Mouse (Mus musculus): ENCODE results near the gene Slc35c2. TPM values are rescaled to one million over a fixed set of nuclear protein-coding genes. Genes with fewer than 3 reads are reported as not detected.
A peak's percentile ranks its signal among the peaks of the same experiment; 100 is the strongest.

The Slc35c2 gene
- total RNA-seq (2014; rRNA removed) (13.5 and 17.2 TPM in 2 replicates), polyA plus RNA-seq (2012; rRNA removed) (42.4 and 52.1 TPM in 2 replicates)

DNA sequence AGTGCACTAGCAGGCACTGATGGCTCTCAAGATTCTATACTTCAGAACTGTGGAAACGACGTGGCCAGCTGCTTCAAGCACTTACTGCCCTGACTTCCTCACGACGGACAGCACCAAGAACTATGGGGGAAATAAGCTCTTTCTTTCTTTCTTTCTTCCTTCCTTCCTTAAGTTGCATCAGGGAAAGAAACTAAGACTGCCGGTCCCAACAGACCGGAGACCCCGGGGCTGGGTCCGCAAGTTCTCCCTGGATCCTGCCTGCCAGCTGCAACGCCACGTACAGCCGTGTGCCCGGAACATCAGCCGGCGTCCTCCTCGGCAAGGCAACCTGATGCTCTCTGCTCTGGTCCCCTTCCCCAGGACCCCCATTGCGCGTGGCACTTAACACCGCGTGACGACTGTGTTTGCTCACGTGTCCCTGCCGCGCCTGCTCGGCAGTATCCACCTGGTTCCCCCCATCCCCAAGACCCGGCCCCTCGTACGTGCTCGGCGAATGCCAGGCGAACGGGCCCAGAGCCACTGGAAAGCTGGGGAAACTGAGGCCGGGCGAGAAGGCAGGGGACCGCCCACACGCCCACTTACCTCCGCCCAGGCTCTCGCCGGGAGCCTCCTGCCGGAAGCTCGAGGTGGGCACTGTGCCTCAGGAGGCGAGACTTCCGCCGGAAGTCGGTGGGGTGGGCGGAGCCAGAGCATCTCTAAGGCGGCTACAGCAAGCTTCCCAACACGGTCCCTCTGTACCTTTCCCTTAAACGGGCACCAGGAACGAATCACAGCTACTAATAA, at the start of gene Slc35c2:
Gene Slc35c2 (minus strand): TSS at position 668 of the 783 bp plus-strand sequence.
- peak; percentile 75 for DNase-seq (ENCODE audit: extremely low read depth, low read depth, low spot score)
- WGBS, result under 1% methylated on average over 49 of the region's 49 CpGs
- Histone ChIP-seq H3K4me3 (ENCODE audit: insufficient read depth, low read depth, low read length) (peak within 1 kb of the TSS; percentile 78), H3K4me1 (ENCODE audit: control insufficient read depth, insufficient read depth, low read length) (peaks cover 14% of the 10 kb centered on the region; the same call in 1 of the 2 replicates), H3K79me2 (ENCODE audit: control insufficient read depth, insufficient read depth, low read length) (0 out of 2 replicates have a peak, but pooled peaks cover 3% of the 10 kb centered on the region), H3K27me3 (ENCODE audit: control insufficient read depth, insufficient read depth, low read length) (no peaks in the 10 kb centered on the region), H3K27ac (replicated peaks; ENCODE audit: insufficient read depth, low read depth, low read length) (peak within 1 kb of the TSS; percentile 22; the same call in 1 of the 2 replicates), H3K36me3 (ENCODE audit: control insufficient read depth, insufficient read depth, low read length) (no peaks in the 10 kb centered on the region), H3K9ac (ENCODE audit: low read depth, low read length) (peak within 1 kb of the TSS; percentile 82)
- TF ChIP-seq POLR2A (IDR thresholded peaks at IDR 0.05; ENCODE audit: extremely low read depth, insufficient read depth, low read length) (peak; percentile 15; the same call in 1 of the 2 replicates), CTCF (IDR thresholded peaks at IDR 0.05; ENCODE audit: low read depth, low read length) (no peak)

- 43% methylated on average over 3 of the region's 3 CpGs for WGBS
- no peaks in the 10 kb centered on the region for H3K4me1 ChIP-seq (ENCODE audit: control insufficient read depth, insufficient read depth, low read length)
- no peaks in the 10 kb centered on the region for H3K36me3 ChIP-seq (ENCODE audit: control insufficient read depth, insufficient read depth, low read length)
- no peak overlapping the region for H3K9ac ChIP-seq (ENCODE audit: low read depth, low read length)
- no peak overlapping the region for H3K4me3 ChIP-seq (ENCODE audit: insufficient read depth, low read depth, low read length)
- TF ChIP-seq CTCF (IDR thresholded peaks at IDR 0.05; ENCODE audit: low read depth, low read length) (peak; percentile 77), POLR2A (IDR thresholded peaks at IDR 0.05; ENCODE audit: extremely low read depth, insufficient read depth, low read length) (no peak)
- H3K27ac ChIP-seq (replicated peaks; ENCODE audit: insufficient read depth, low read depth, low read length), result no peak overlapping the region
- no peaks in the 10 kb centered on the region for H3K79me2 ChIP-seq (ENCODE audit: control insufficient read depth, insufficient read depth, low read length)
- H3K27me3 ChIP-seq (ENCODE audit: control insufficient read depth, insufficient read depth, low read length), result no peaks in the 10 kb centered on the region
- DNase-seq (ENCODE audit: extremely low read depth, low read depth, low spot score), result peak; percentile 49
Measured at GRCm38 (mm10) chr2:165337191-165337590, 49.5 kb upstream of the Slc35c2 start.

GRCm38 (mm10) chr2:165332610-165333210, 45.0 kb upstream of the Slc35c2 start:
- WGBS, result 66% methylated on average over 14 of the region's 14 CpGs

DNA sequence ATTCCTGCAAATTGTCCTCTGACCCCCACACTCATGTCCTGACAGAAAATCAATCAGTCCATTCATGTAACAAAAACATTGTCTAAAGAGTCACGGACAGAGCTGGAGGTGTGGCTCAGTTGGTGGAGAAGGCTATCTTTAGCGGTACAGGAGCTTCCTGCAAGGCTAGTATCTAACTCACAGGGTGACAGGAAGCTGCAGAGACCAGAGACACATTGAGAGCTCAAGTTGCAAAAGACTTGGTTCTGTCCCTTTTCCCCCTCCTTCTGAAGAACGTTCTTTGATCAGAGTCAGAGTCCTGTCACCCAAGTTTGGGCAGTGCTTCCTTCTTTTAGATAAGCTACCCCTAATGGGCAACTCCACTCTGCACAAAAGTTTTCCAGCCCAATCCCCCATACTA, 42.0 kb upstream of the Slc35c2 start:
- H3K4me1 ChIP-seq (ENCODE audit: control insufficient read depth, insufficient read depth, low read length), result peaks cover 10% of the 10 kb centered on the region; the same call in 1 of the 2 replicates
- H3K27ac ChIP-seq (replicated peaks; ENCODE audit: insufficient read depth, low read depth, low read length), result no peak overlapping the region
- TF ChIP-seq POLR2A (IDR thresholded peaks at IDR 0.05; ENCODE audit: extremely low read depth, insufficient read depth, low read length) (no peak), CTCF (IDR thresholded peaks at IDR 0.05; ENCODE audit: low read depth, low read length) (no peak)
- no peaks in the 10 kb centered on the region for H3K36me3 ChIP-seq (ENCODE audit: control insufficient read depth, insufficient read depth, low read length)
- no peak for DNase-seq (ENCODE audit: extremely low read depth, low read depth, low spot score)
- H3K79me2 ChIP-seq (ENCODE audit: control insufficient read depth, insufficient read depth, low read length), result peaks cover 13% of the 10 kb centered on the region; the same call in 1 of the 2 replicates
- H3K4me3 ChIP-seq (ENCODE audit: insufficient read depth, low read depth, low read length), result no peak overlapping the region
- H3K9ac ChIP-seq (ENCODE audit: low read depth, low read length), result no peak overlapping the region
- H3K27me3 ChIP-seq (ENCODE audit: control insufficient read depth, insufficient read depth, low read length), result no peaks in the 10 kb centered on the region
- WGBS, result 12% methylated on average over 3 of the region's 3 CpGs

More at GRCm38 (mm10) chr2:165332610-165333210, 45.0 kb upstream of the Slc35c2 start:
- TF ChIP-seq POLR2A (IDR thresholded peaks at IDR 0.05; ENCODE audit: extremely low read depth, insufficient read depth, low read length) (no peak), CTCF (IDR thresholded peaks at IDR 0.05; ENCODE audit: low read depth, low read length) (no peak)
- no peak overlapping the region; the same call in 1 of the 2 replicates for H3K4me3 ChIP-seq (ENCODE audit: insufficient read depth, low read depth, low read length)
- no peak overlapping the region for H3K9ac ChIP-seq (ENCODE audit: low read depth, low read length)
- H3K36me3 ChIP-seq (ENCODE audit: control insufficient read depth, insufficient read depth, low read length), result no peaks in the 10 kb centered on the region
- H3K27ac ChIP-seq (replicated peaks; ENCODE audit: insufficient read depth, low read depth, low read length), result no peak overlapping the region
- H3K27me3 ChIP-seq (ENCODE audit: control insufficient read depth, insufficient read depth, low read length), result no peaks in the 10 kb centered on the region
- no peaks in the 10 kb centered on the region for H3K4me1 ChIP-seq (ENCODE audit: control insufficient read depth, insufficient read depth, low read length)
- no peaks in the 10 kb centered on the region for H3K79me2 ChIP-seq (ENCODE audit: control insufficient read depth, insufficient read depth, low read length)
- peak; percentile 40 for DNase-seq (ENCODE audit: extremely low read depth, low read depth, low spot score)

DNA sequence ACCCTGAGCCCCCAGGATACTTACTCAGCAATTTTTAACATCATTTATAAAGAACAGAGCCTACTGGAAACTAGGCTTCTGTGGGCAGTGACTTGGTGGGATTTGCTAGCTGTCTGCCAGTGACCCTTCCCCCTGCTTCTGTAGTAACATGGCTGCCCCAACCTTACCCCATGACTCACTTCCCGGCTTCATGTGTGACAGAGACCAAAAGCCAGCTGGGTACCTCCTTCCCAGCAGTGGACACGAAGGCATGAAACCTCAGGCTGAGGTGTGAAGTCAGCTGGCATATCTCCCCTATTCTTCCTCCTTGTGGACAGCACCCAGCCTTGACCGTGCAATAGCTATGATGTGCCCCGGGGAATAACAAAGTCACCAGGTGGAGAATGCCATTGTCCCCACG, 41.1 kb upstream of the Slc35c2 start:
- TF ChIP-seq CTCF (IDR thresholded peaks at IDR 0.05; ENCODE audit: low read depth, low read length) (no peak), POLR2A (IDR thresholded peaks at IDR 0.05; ENCODE audit: extremely low read depth, insufficient read depth, low read length) (no peak)
- Histone ChIP-seq H3K4me1 (ENCODE audit: control insufficient read depth, insufficient read depth, low read length) (peaks cover 10% of the 10 kb centered on the region; the same call in 1 of the 2 replicates), H3K4me3 (ENCODE audit: insufficient read depth, low read depth, low read length) (no peak overlapping the region), H3K9ac (ENCODE audit: low read depth, low read length) (no peak overlapping the region), H3K27ac (replicated peaks; ENCODE audit: insufficient read depth, low read depth, low read length) (no peak overlapping the region), H3K79me2 (ENCODE audit: control insufficient read depth, insufficient read depth, low read length) (peaks cover 22% of the 10 kb centered on the region; the same call in 1 of the 2 replicates), H3K36me3 (ENCODE audit: control insufficient read depth, insufficient read depth, low read length) (no peaks in the 10 kb centered on the region), H3K27me3 (ENCODE audit: control insufficient read depth, insufficient read depth, low read length) (no peaks in the 10 kb centered on the region)
- DNase-seq (ENCODE audit: extremely low read depth, low read depth, low spot score), result no peak
- 77% methylated on average over 5 of the region's 5 CpGs for WGBS

All from liver, adult 2 months (tissue).